Mouse (Mus musculus) hindbrain, postnatal 0 days (tissue): Measurements from ENCODE around the gene Spin1. TPM values are rescaled to one million over a fixed set of nuclear protein-coding genes. Genes with fewer than 3 reads are reported as not detected.

Experiments used
- ATAC-seq: fragments of 200-750 bp; cut with Nextera tagmentation; 2 replicates; pipeline ENCODE4 v1.8.0; 2017; ENCODE audit warnings: mild to moderate bottlenecking, moderate TSS enrichment, moderate library complexity
- DNase-seq: peaks from one replicate; pipeline ENCODE4 v3.0.0-alpha.2; 2015; ENCODE audit warnings: low spot score
- H3K27ac ChIP-seq: fragments of 300-500 bp; sonication (generic); 2 replicates; pipeline ENCODE4 v1.5.1; 2014; ENCODE audit warnings: mild to moderate bottlenecking
- H3K27me3 ChIP-seq: fragments of 300-500 bp; sonication (generic); 2 replicates; pipeline ENCODE4 v1.6.1; 2014; ENCODE audit warnings: low read length, mixed read lengths; ENCODE audit not compliant: insufficient read depth
- H3K36me3 ChIP-seq: fragments of 300-500 bp; sonication (generic); 2 replicates; pipeline ENCODE4 v1.6.1; 2014; ENCODE audit warnings: low read length, mixed read lengths; ENCODE audit not compliant: insufficient read depth
- H3K4me1 ChIP-seq: fragments of 300-500 bp; sonication (generic); 2 replicates; pipeline ENCODE4 v1.6.1; 2014; ENCODE audit warnings: antibody characterized with exemption, low read length, mixed read lengths; ENCODE audit not compliant: insufficient read depth
- H3K4me2 ChIP-seq: fragments of 300-500 bp; sonication (generic); 2 replicates; pipeline ENCODE4 v1.6.1; 2014; ENCODE audit warnings: low read depth, mild to moderate bottlenecking, low read length, moderate library complexity, mixed read lengths
- H3K4me3 ChIP-seq: fragments of 300-500 bp; sonication (generic); 2 replicates; pipeline ENCODE4 v1.5.1; 2014; ENCODE audit warnings: low read length
- H3K9ac ChIP-seq: fragments of 300-500 bp; sonication (generic); replicated peaks from 2 replicates; pipeline ENCODE4 v1.6.1; 2014; ENCODE audit warnings: mild to moderate bottlenecking, low read length, moderate library complexity, mixed read lengths
- H3K9me3 ChIP-seq: fragments of 300-500 bp; sonication (generic); 2 replicates; pipeline ENCODE4 v1.6.1; 2016; ENCODE audit warnings: low read length, mixed read lengths
- CTCF ChIP-seq: IDR thresholded peaks from 2 replicates; pipeline ENCODE4 v1.5.1; 2016; ENCODE audit warnings: antibody characterized with exemption, control low read depth, low read depth
- WGBS: fragments of 180-500 bp; shearing (Covaris S2); extraction: QIAGEN DNeasy Blood & Tissue Kit; methylation state at CpG from one replicate; pipeline ENCODE4 v1.1.7; 2014; 5-methylcytosine and 5-hydroxymethylcytosine counted together
- polyA plus RNA-seq: library from polyadenylated mRNA; unstranded; fragments of >200 nt; fragmentation: Nextera tagmentation; extraction: Ambion mirVana; gene quantifications from 2 replicates; pipeline ENCODE4 v1.2.1, GENCODE M21; 2015
- total RNA-seq: library from RNA; depleted of rRNA; stranded (reverse); fragments of >200 nt; gene quantifications from 2 replicates; pipeline ENCODE4 v1.2.3, GENCODE M21; 2014; rRNA removed

The Spin1 gene
- total RNA-seq (174 and 188 TPM in 2 replicates), polyA plus RNA-seq (127 and 131 TPM in 2 replicates)

DNA sequence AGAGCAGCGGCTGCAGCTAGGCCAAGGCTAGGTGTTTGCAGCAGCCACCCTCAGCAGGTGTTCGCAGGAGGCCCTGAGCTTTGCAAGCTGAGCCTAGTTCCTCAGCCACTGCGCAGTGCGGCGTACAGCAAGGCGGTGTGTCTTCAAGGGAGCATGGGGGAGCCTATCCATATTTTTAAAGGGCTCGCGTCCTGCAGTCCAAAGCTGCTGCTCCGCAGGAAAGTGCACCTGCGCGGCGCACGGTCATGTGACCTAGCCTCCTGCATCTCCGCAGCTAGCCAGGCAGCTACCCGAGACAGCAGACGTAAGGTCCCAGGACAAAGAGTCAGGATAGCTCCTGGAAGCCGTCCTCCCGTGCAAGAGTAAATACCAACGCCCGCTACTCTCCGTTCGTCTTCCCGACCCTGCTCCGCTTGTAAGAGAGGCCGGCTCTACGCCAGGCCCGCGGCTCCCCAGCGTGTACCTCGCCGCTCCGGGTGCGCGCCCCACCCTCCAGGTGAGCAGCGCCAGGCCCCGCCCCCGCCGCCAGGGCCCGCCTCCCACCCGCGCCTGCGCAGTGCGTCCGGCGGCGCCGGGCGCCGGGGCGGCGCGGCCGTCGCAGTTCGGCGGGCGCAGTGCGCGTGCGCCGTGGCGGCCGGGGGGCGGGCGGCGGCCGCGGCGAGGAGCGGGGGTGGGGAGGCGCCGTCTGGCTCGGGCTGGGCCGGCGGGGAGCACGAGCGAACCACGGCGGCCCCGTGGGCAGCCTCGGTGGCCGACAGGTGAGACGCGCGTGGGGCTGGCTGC, at the start of gene Spin1:
Gene Spin1 (plus strand): TSS at position 648 of the 783 bp plus-strand sequence.
- ATAC-seq (peak; percentile 91), DNase-seq (peak; percentile 94)
- peak within 1 kb of the TSS; percentile 98 for H3K27ac ChIP-seq
- peak within 1 kb of the TSS; percentile 92 for H3K4me3 ChIP-seq
- peak within 1 kb of the TSS; percentile 99 for H3K9ac ChIP-seq
- peak within 1 kb of the TSS; percentile 94 for H3K4me2 ChIP-seq
- no peaks in the 10 kb centered on the region for H3K9me3 ChIP-seq
- no peak for TF ChIP-seq CTCF
- under 1% methylated on average over 61 of the region's 85 CpGs for WGBS
- no peaks in the 10 kb centered on the region for H3K36me3 ChIP-seq
- H3K27me3 ChIP-seq, result no peaks in the 10 kb centered on the region
- peaks cover 12% of the 10 kb centered on the region for H3K4me1 ChIP-seq

DNA sequence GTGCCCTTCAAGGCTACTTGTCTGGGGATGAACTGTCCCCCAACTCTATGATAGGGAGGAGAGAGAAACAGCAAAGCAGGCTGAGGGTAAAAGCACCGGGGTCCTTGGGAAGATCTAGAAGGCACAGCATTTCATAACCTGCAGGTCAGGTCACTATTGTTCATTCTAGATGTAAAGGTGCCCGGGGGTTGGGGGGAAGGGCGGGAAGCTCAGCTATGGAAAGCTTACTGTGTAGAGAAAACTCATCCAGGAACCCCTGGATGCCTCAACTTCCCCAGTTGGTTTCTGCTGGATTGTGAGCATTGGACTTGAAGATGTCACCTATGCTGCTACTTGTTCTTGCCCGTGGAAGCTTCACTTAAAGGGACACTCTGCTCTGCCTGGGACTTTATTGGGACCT, 49.7 kb upstream of the Spin1 start:
- DNase-seq (no peak), ATAC-seq (no peak)
- Histone ChIP-seq H3K27me3 (no peaks in the 10 kb centered on the region), H3K4me1 (no peaks in the 10 kb centered on the region), H3K9me3 (no peaks in the 10 kb centered on the region), H3K4me3 (no peak overlapping the region), H3K36me3 (no peaks in the 10 kb centered on the region), H3K9ac (no peak overlapping the region), H3K27ac (no peak overlapping the region), H3K4me2 (no peak overlapping the region)
- 89% methylated on average over 4 of the region's 4 CpGs for WGBS
- no peak for TF ChIP-seq CTCF

GRCm38 (mm10) chr13:51052408-51052807, 48.3 kb upstream of the Spin1 start:
- no peak for TF ChIP-seq CTCF
- WGBS, result 68% methylated on average over 3 of the region's 3 CpGs
- H3K9ac ChIP-seq, result no peak overlapping the region

DNA sequence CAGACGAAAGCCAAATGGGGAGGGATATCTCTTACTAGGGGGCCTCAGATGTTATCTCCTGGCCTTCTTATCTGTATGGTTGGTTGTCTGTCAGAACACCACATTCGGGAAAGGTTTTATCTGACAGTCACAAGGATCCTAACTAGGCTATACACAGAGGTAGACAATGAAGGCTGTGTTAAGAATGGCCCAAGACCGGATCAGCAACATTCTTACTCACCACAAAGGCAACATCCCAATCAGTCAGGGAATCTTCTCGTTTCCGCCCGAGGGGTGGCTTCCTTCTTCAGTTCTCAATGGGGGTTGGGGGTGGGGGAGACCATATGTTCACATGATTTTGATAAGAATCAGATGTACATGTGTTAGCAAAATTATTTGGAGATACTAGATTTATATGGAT, 37.7 kb upstream of the Spin1 start:
- TF ChIP-seq CTCF, result no peak
- DNase-seq, result no peak
- WGBS, result 86% methylated on average over 6 of the region's 6 CpGs
- H3K9me3 ChIP-seq, result no peaks in the 10 kb centered on the region
- no peaks in the 10 kb centered on the region for H3K4me1 ChIP-seq
- H3K4me2 ChIP-seq, result no peak overlapping the region
- no peak overlapping the region for H3K4me3 ChIP-seq
- no peaks in the 10 kb centered on the region for H3K36me3 ChIP-seq
- no peaks in the 10 kb centered on the region for H3K27me3 ChIP-seq
- ATAC-seq, result no peak
- no peak overlapping the region for H3K27ac ChIP-seq
- no peak overlapping the region for H3K9ac ChIP-seq

More at GRCm38 (mm10) chr13:51052408-51052807, 48.3 kb upstream of the Spin1 start:
- Histone ChIP-seq H3K27ac (no peak overlapping the region), H3K4me2 (no peak overlapping the region), H3K4me3 (no peak overlapping the region), H3K4me1 (no peaks in the 10 kb centered on the region), H3K36me3 (no peaks in the 10 kb centered on the region), H3K27me3 (no peaks in the 10 kb centered on the region), H3K9me3 (no peaks in the 10 kb centered on the region)
- DNase-seq, result no peak
- ATAC-seq, result no peak

DNA sequence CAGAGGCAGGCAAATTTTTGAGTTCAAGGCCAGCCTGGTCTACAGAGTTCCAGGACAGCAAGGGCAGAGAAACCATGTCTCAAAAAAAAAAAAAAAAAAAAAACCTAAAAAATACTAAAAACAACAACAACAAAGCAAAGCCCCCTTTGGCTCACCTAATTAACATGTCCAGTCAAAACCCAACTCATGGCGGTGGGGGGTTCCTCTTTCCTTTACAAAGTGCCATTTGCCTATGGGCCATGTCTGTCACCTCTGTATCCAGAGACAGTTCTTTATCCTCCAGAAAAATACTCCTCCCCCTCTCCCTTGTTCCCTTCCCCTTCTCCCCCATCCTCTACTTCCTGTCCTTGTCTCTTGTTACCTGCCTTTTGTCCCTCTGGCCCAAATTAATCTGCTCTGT, 37.0 kb upstream of the Spin1 start:
- 90% methylated on average over 1 of the region's 1 CpGs for WGBS

DNA sequence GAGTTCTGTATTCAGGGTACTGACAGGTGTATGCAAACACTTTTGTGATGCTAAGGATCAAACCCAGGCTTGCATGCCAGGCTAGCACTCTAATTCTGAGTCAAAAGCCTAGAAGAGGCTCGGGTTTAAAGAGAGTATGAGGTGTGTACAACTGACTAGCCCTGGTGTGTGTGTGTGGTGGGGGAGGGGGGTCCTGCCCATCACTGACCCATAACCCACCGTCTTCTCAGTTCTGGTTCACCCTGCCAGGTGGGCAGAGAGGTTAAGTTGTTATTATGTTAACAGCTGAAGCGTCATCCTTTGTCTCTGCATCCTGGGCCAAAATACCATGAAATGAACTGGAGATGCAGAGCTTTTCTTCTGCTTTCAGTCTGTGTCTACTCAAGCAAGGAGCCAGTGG, 36.3 kb upstream of the Spin1 start:
- Histone ChIP-seq H3K36me3 (no peaks in the 10 kb centered on the region), H3K9me3 (no peaks in the 10 kb centered on the region), H3K27me3 (no peaks in the 10 kb centered on the region), H3K4me3 (no peak overlapping the region), H3K27ac (no peak overlapping the region), H3K9ac (no peak overlapping the region), H3K4me1 (no peaks in the 10 kb centered on the region), H3K4me2 (no peak overlapping the region)
- WGBS, result 53% methylated on average over 3 of the region's 3 CpGs
- no peak for ATAC-seq
- TF ChIP-seq CTCF, result no peak
- DNase-seq, result no peak

More for the DNA sequence above, 37.0 kb upstream of the Spin1 start:
- Histone ChIP-seq H3K9me3 (no peaks in the 10 kb centered on the region), H3K4me1 (no peaks in the 10 kb centered on the region), H3K36me3 (no peaks in the 10 kb centered on the region), H3K27me3 (no peaks in the 10 kb centered on the region), H3K4me2 (no peak overlapping the region), H3K9ac (no peak overlapping the region), H3K27ac (no peak overlapping the region), H3K4me3 (no peak overlapping the region)
- ATAC-seq, result no peak
- DNase-seq, result no peak
- TF ChIP-seq CTCF, result no peak

DNA sequence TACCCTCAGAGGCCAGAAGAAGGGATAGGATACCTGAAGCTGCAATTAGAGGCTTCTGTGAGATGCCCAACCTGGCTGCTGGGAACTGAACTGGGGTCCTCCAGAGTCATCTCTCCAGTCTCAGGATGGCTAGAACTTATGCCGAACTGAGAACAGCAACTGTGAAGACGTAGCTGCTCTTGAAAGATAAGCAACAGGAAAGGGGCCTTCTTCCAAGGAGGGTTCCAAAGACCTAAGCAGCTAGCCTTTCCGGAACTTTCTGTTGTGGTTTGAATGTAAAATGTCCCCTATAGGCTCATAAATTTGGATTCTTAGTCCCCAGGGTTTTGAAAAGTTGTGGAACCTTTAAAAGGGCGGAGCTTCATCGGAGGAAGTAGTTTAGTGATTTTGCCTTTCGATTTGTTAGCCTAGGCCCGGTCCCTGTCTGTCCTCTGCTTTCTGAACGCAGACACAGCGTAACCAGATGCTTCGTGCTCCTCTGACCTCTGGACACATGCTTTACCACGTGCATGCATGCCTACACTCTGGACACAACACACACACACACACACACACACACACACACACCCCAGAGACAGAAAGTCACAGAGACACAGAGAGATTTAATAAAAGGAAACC, 29.5 kb upstream of the Spin1 start:
- no peak for DNase-seq
- Histone ChIP-seq H3K36me3 (no peaks in the 10 kb centered on the region), H3K27ac (no peak overlapping the region), H3K4me3 (no peak overlapping the region), H3K9me3 (no peaks in the 10 kb centered on the region), H3K4me2 (no peak overlapping the region), H3K9ac (no peak overlapping the region), H3K4me1 (no peaks in the 10 kb centered on the region), H3K27me3 (no peaks in the 10 kb centered on the region)
- 90% methylated on average over 11 of the region's 11 CpGs for WGBS
- no peak for TF ChIP-seq CTCF
- ATAC-seq, result no peak
